Mouse (Mus musculus) bone marrow, adult 2 months (tissue): ENCODE measurements around the gene Pvr.

Experiments
- CTCF ChIP-seq: fragments of 200-500 bp; IDR thresholded peaks from 2 replicates; pipeline ENCODE4 v1.5.1; 2011; ENCODE audit warnings: low read length, control low read depth; ENCODE audit not compliant: control insufficient read depth, insufficient read depth
- POLR2A ChIP-seq: fragments of 200-500 bp; IDR thresholded peaks from 2 replicates; pipeline ENCODE4 v1.6.1; 2011; ENCODE audit warnings: low read depth, mild to moderate bottlenecking, control low read depth, low read length, borderline replicate concordance; ENCODE audit not compliant: control insufficient read depth

DNA sequence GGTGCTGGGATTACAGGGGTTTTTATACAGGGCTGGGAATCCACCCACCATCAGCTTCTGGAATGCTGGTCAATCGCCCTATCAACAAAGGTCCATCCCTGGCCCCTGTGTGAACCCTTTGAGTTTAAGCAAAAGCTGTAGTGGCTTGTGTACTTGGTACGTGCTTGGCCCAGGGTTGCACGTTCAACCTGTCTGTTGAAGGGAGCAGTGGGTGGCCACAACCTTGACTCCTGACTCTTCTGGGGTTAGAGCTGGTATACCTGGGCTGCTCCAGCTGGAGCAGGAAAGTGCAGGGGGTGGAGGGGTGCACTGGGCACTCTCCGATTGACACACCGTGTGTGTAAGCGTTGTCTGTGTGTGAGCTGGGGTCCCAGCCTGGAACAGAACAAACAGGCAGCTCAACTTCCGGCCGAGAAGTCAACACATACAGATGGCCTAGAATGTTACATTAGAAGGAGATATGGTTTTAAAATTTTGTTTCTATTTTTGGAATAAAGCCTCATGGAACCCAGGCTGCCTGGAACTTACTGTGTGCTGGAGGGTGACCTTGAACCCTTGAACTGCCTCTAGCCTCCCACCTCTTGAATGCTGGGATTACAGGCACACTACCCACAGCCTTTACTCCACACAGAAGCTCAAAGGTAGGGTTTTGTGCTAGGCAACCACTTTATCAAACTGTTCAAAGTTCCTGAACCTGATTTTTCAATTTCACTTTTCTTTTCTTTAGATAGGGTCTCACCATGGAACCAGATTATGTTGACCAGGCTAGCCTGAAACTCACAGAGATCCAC lies 55.5 kb downstream of the Pvr start:
- no peak for TF ChIP-seq CTCF
- no peak for TF ChIP-seq POLR2A
